Mouse (Mus musculus) cortical plate, adult 2 months (tissue): ENCODE results near the gene Ccr1. TPM values are rescaled to one million over a fixed set of nuclear protein-coding genes. Genes with fewer than 3 reads are reported as not detected.

Experiments
- H3K27ac ChIP-seq: fragments of 200-500 bp; 2 replicates; pipeline ENCODE4 v1.5.1; 2012; ENCODE audit warnings: low read length, control low read depth, inconsistent platforms; ENCODE audit not compliant: insufficient read depth
- H3K4me1 ChIP-seq: fragments of 200-500 bp; 2 replicates; pipeline ENCODE4 v1.6.1; 2011; ENCODE audit warnings: low read length; ENCODE audit not compliant: control insufficient read depth, insufficient read depth
- H3K4me3 ChIP-seq: fragments of 200-500 bp; 2 replicates; pipeline ENCODE4 v1.5.1; 2011; ENCODE audit warnings: mild to moderate bottlenecking, low read length, control low read depth; ENCODE audit not compliant: insufficient read depth
- CTCF ChIP-seq: fragments of 200-500 bp; IDR thresholded peaks from 2 replicates; pipeline ENCODE4 v1.5.1; 2011; ENCODE audit warnings: mild to moderate bottlenecking, control low read depth, low read length; ENCODE audit not compliant: insufficient read depth; ENCODE audit errors: extremely low read depth
- POLR2A ChIP-seq: fragments of 200-500 bp; IDR thresholded peaks from 2 replicates; pipeline ENCODE4 v1.6.1; 2011; ENCODE audit warnings: mild to moderate bottlenecking, low read length, control low read depth; ENCODE audit not compliant: insufficient read depth; ENCODE audit errors: extremely low read depth
- polyA plus RNA-seq: library from polyadenylated mRNA; depleted of rRNA; stranded (reverse); fragments of >200 nt; gene quantifications from 2 replicates; pipeline ENCODE4 v1.2.3, GENCODE M21; 2012; rRNA removed

Ccr1 gene
- 0.33 and 0.34 TPM in 2 replicates for polyA plus RNA-seq

DNA sequence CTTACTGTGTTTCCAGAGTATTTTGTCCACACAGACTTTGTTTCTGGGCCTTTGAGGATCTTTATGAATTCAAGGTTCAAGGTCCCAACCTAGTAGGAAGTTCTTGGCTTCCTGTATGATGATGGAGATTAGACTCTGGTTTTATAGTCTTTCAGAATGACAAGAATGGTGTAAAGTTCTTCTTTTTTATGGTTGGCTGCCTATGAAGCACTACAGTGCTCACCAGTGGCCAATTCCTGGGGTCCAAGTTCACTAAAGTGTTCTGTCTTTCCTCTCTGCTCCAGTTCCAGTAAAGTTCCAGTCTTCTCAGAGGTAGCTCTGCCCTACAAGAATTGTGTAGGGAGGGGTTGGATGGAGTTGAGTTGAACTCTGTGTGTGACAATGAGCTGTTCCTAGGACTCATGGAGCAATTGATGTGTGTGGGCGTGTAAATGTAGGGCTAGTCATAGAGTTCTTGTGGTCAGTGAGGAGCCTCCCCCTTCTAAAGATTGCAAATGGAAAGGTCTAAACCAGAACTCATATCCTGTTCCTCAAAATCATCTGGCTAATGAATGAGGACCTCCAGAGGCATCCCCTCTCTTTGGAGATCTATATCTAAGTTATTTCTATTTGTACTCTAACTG is at the start of gene Ccr1:
TSS of gene Ccr1 (minus strand) at position 403 of the 623 bp plus-strand sequence.
- Histone ChIP-seq H3K4me1 (no peaks in the 10 kb centered on the region), H3K27ac (no peak within 1 kb of the TSS)
- TF ChIP-seq CTCF (no peak), POLR2A (no peak)

DNA sequence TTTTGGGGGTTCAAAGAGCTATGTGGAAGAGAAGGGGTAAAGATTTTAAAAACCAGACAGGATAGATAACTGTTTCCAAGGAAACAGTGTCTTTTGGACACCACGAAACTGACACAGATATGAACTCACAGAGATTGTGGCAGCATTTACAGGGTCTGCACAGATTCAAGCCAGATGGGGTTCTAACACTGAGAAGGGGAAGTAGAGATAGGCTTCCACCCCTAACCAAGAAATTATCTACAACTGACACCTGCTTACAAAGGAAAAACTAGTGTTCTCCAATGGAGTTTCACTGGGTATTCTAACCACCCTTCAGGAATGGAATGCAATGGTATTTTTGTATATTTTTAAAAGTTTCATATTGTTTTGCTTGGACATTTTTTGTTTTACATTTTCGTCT is 47.6 kb upstream of the Ccr1 start:
- no peak overlapping the region for H3K27ac ChIP-seq
- no peaks in the 10 kb centered on the region for H3K4me1 ChIP-seq
- no peak for TF ChIP-seq POLR2A
- TF ChIP-seq CTCF, result no peak
- H3K4me3 ChIP-seq, result no peak overlapping the region

More for the DNA sequence above, at the start of gene Ccr1:
- H3K4me3 ChIP-seq, result no peak within 1 kb of the TSS

DNA sequence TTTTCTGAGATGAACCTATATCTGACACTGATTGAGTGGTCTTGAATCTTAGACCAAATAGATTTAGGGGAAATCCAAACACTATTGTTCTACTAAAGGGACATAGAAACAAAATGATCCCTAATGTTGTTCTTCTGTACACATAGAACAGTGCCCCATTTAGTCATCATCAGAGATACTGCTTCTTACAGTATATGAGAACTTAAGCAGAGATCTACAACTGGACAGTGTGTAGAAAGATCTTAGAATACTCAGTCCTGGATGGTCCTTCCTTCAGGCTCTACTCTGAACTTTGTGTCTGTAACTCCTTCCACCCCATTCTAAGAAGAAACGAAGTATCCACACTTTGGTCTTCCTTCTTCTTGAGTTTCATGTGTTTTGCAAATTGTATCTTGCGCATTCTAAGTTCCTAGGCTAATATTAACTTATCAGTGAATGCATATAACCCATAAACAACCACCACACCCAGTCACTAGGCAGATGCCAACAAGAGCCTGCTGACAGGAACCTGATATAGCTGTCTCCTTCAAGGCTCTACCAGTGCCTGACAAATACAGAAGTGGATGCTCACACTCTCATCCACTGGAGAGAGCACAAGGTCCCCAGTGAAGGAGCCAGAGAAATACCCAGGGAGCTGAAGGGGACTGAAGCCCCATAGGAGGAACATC is 46.6 kb upstream of the Ccr1 start:
- no peak overlapping the region for H3K4me3 ChIP-seq
- no peak overlapping the region for H3K27ac ChIP-seq
- no peaks in the 10 kb centered on the region for H3K4me1 ChIP-seq
- TF ChIP-seq POLR2A, result no peak
- no peak for TF ChIP-seq CTCF

DNA sequence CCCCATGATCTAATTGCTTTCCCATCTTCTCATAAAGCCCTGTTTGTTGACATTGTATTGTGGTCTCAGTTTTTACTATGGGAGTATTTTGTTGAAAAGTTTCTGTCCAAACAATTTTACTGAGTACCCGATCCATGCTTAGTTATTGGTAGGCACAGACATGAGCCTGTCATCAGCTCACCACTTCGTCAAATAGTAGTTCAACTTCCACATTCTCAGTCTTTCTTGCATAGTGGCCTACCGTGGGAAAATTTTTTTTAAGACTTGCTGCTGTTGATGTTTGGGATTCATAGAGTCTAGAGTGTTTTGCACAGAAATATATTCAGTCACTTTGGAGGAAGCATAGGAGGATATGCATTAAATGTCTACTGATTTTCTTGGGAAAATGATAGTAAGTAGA is 44.8 kb upstream of the Ccr1 start:
- H3K4me1 ChIP-seq, result no peaks in the 10 kb centered on the region
- no peak overlapping the region for H3K27ac ChIP-seq
- H3K4me3 ChIP-seq, result no peak overlapping the region
- no peak for TF ChIP-seq POLR2A

DNA sequence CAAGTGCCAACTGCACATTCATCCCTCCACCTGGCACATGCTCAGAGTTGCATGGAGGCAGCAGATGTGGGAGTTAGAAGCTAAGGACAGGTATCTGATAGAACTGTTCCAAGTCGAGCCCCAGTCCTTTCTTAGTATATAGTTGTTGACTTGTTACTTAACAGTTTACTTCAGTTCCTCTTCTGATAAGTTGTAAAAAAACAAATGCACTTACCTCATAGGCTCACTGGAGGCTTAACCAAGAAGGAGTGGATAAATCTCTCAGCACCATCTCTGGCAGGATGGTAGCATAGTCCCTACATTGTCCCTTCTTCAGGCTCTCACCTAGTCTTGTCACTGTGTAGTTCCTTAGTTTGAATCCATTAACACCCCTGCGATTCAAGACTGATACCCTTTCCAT is 44.2 kb upstream of the Ccr1 start:
- Histone ChIP-seq H3K27ac (no peak overlapping the region), H3K4me3 (no peak overlapping the region), H3K4me1 (no peaks in the 10 kb centered on the region)
- no peak for TF ChIP-seq CTCF
- no peak for TF ChIP-seq POLR2A

DNA sequence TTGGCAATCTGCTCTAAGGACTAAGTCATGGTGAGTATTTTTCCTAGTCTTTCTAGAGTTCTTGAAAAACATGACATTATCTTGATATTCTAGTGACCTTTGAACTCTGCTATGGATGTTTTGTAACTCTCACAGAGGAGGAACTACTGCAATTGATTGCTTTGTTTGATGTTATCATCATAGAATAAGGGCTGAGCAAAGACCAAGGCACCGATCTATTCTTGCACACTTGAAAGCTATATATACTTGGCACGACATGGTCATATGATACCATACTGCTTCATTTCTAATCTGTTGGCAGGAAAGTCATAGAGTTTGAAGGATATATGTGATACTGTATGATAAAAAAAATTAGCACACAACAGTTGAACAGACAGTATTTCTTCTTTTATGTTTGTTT is 31.3 kb upstream of the Ccr1 start:
- no peak for TF ChIP-seq POLR2A
- TF ChIP-seq CTCF, result no peak
- Histone ChIP-seq H3K4me1 (no peaks in the 10 kb centered on the region), H3K27ac (no peak overlapping the region), H3K4me3 (no peak overlapping the region)

DNA sequence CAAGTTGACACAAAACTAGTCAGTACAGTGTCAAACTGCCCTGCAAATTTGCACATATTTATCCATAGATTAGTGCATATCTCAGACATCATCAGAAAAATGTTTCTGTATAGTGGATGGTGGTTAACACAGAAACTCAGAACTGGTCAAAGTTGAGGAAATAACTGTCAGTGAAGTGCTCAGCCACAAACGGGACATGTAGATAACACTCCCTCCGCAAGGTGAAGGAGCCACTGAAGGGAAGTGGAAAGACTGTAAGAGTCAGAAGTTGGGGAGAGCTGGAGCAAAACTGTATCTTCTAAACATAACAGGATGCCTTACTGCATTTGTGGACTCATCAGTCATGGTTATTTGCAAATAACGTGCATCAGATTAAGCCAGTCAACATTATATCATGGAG is 29.2 kb upstream of the Ccr1 start:
- Histone ChIP-seq H3K27ac (no peak overlapping the region), H3K4me1 (no peaks in the 10 kb centered on the region), H3K4me3 (no peak overlapping the region)
- TF ChIP-seq CTCF (no peak), POLR2A (no peak)

DNA sequence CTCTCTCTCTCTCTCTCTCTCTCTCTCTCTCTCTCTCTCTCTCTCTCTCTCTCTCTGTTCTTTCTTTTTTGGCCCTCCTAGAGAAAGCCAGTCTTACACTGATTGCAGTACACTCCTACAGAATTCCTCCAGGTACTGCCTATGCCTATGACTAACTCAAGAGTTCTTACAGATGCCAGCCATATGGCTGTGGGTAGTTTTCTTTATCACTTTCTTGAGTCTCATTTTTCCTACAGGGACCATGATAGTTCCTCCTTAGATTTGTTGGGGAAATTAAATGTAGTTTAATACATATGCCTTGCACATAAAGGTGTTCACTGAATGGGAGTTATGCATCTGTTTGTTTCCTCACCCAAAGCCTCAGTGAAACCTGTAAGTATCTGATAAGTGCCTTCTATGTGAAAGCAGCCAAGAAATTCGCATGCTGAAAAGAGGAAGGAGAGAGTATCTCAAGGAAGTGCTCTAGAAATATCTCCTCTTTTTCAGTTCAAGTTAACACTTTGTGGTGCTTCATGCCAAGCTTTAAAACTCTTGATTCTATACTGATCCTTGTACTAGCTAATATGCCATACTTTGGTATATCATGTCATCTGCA is 22.9 kb upstream of the Ccr1 start:
- Histone ChIP-seq H3K4me1 (no peaks in the 10 kb centered on the region), H3K4me3 (no peak overlapping the region), H3K27ac (no peak overlapping the region)
- no peak for TF ChIP-seq CTCF
- TF ChIP-seq POLR2A, result no peak

DNA sequence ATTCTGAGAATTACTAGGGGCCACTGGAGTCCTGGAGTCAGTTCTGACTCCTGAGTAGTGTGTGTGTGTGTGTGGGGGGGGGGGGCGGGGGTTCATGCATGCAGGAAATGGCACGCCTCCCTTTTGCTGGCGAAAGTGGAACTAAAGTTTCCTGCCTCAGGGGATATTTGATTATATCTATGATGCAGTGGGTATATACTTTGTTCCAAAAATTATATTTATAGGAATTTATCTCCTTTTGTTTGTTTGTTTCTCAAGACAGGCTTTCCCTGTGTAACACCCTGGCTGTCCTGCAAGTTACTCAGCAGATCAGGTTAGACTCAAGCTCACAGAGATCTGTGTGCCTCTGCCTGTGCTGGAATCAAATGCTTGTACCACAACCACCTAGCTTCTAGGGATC is 21.2 kb upstream of the Ccr1 start:
- TF ChIP-seq POLR2A (no peak), CTCF (no peak)
- H3K4me1 ChIP-seq, result no peaks in the 10 kb centered on the region
- H3K4me3 ChIP-seq, result no peak overlapping the region
- H3K27ac ChIP-seq, result no peak overlapping the region

DNA sequence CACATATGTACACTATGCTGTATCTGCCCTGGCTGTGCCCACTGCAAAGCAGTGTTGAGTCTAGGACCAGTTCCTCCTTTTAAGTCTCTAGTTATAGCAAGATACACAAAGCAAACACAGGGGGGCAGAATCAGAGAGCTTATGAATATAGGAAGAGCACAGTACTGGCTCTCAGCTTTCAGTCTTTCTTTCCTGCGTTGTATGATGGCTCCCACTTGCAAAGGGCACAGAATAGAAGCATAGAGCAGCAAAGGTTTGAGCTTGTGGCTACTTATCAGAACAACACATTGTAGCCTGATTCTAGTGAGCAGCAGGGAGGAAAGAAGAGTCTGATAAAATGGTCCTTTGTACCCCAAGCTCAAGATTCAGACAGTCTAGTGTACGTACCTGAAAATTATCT is 17.7 kb upstream of the Ccr1 start:
- TF ChIP-seq CTCF (0 out of 2 replicates have a peak, but pooled peaks have one; percentile 12), POLR2A (no peak)
- no peak overlapping the region for H3K27ac ChIP-seq
- no peaks in the 10 kb centered on the region for H3K4me1 ChIP-seq
- no peak overlapping the region for H3K4me3 ChIP-seq
